Mouse (Mus musculus) CH12.LX (cell line): ENCODE measurements at regions not wholly inside any gene's neighbourhood (a gene's known extent, or its start where the extent isn't known, plus 50 kb on each side); places are given as distances from the start of the nearest gene placed in this dataset.

Experiments
- DNase-seq: peaks from one replicate; pipeline ENCODE4 v3.0.0-alpha.2; 2013; ENCODE audit errors: extremely low read depth
- H3K27ac ChIP-seq: 2 replicates; pipeline ENCODE4 v1.5.1; 2012; ENCODE audit warnings: low read depth, mild to moderate bottlenecking, control low read depth, moderate library complexity; ENCODE audit not compliant: insufficient read depth
- H3K27me3 ChIP-seq: replicated peaks from 2 replicates; pipeline ENCODE3; 2012; ENCODE audit warnings: inconsistent platforms
- H3K36me3 ChIP-seq, 2 experiments: replicated peaks in 1 of 2; 2 replicates each; pipeline versions ENCODE3 to v1.6.1; 2012; ENCODE audit warnings: inconsistent platforms in 1 of 2, low read length in 1 of 2, mild to moderate bottlenecking in 1 of 2, mixed read lengths in 1 of 2, moderate library complexity in 1 of 2; ENCODE audit not compliant: control insufficient read depth in 1 of 2, insufficient read depth in 1 of 2
- H3K4me1 ChIP-seq, 2 experiments: 2 replicates each; pipeline ENCODE4 v1.6.1; 2012; ENCODE audit warnings: inconsistent platforms in 1 of 2, moderate library complexity in 1 of 2; ENCODE audit not compliant: insufficient read depth in 2 of 2, control insufficient read depth in 1 of 2
- H3K4me2 ChIP-seq: 2 replicates; pipeline ENCODE4 v1.6.1; 2012; ENCODE audit warnings: low read depth, mild to moderate bottlenecking, control low read depth; ENCODE audit not compliant: poor library complexity, insufficient read depth, severe bottlenecking
- H3K4me3 ChIP-seq, 3 experiments: fragments of 150-350 bp in 1 of 3; sonication (generic) in 1 of 3; replicated peaks in 1 of 3; 2 replicates each; pipeline versions ENCODE3 to v1.5.1; 2011 to 2012; ENCODE audit warnings: low read depth in 2 of 3, low read length in 2 of 3, mild to moderate bottlenecking in 2 of 3, moderate library complexity in 2 of 3, control low read depth in 1 of 3, improper control_type of control experiment in 1 of 3, inconsistent platforms in 1 of 3, mixed read lengths in 1 of 3; ENCODE audit not compliant: poor library complexity in 1 of 3
- H3K79me2 ChIP-seq: replicated peaks from 2 replicates; pipeline ENCODE4 v1.6.1; 2012; ENCODE audit warnings: mild to moderate bottlenecking, moderate library complexity; ENCODE audit not compliant: control insufficient read depth, poor library complexity, insufficient read depth, severe bottlenecking; ENCODE audit errors: extremely low read depth
- H3K9ac ChIP-seq: 2 replicates; pipeline ENCODE4 v1.6.1; 2012; ENCODE audit warnings: low read depth, mild to moderate bottlenecking, control low read depth, moderate library complexity; ENCODE audit not compliant: insufficient read depth
- H3K9me3 ChIP-seq: replicated peaks from 2 replicates; pipeline ENCODE3; 2012; ENCODE audit warnings: low read length, inconsistent platforms, mixed read lengths
- E2F4 ChIP-seq: IDR thresholded peaks from 2 replicates; pipeline ENCODE4 v1.6.1; 2011; ENCODE audit warnings: low read depth, low read length, improper control_type of control experiment; ENCODE audit not compliant: insufficient replicate concordance
- ELF1 ChIP-seq: IDR thresholded peaks from 2 replicates; pipeline ENCODE4 v1.6.1; 2014; ENCODE audit warnings: low read depth, mild to moderate bottlenecking, inconsistent platforms, low read length, improper control_type of control experiment
- IRF4 ChIP-seq: IDR thresholded peaks from 2 replicates; pipeline ENCODE4 v1.6.1; 2014; ENCODE audit warnings: low read depth, mild to moderate bottlenecking, inconsistent platforms, low read length, improper control_type of control experiment
- JUN ChIP-seq: IDR thresholded peaks from 2 replicates; pipeline ENCODE4 v1.6.1; 2011; ENCODE audit warnings: low read depth, mild to moderate bottlenecking, low read length, improper control_type of control experiment, moderate library complexity; ENCODE audit not compliant: insufficient read depth
- JUND ChIP-seq: conservative IDR thresholded peaks from 2 replicates; pipeline ENCODE4 v1.6.1; 2011; ENCODE audit warnings: low read depth, low read length, improper control_type of control experiment
- PAX5 ChIP-seq: IDR thresholded peaks from 2 replicates; pipeline ENCODE4 v1.6.1; 2012; ENCODE audit warnings: low read length, inconsistent platforms, mixed read lengths
- POLR2A ChIP-seq: IDR thresholded peaks from 2 replicates; pipeline ENCODE4 v1.6.1; 2011; ENCODE audit warnings: low read depth, mild to moderate bottlenecking, improper control_type of control experiment, low read length
- POLR2AphosphoS2 ChIP-seq: IDR thresholded peaks from 2 replicates; pipeline ENCODE4 v1.6.1; 2011; ENCODE audit warnings: low read depth, low read length, improper control_type of control experiment
- SIN3A ChIP-seq: IDR thresholded peaks from 2 replicates; pipeline ENCODE4 v1.6.1; 2012; ENCODE audit warnings: low read length, improper control_type of control experiment, inconsistent platforms
- UBTF ChIP-seq: IDR thresholded peaks from 2 replicates; pipeline ENCODE4 v1.6.1; 2012; ENCODE audit warnings: low read depth, mild to moderate bottlenecking, inconsistent platforms, low read length, improper control_type of control experiment, moderate library complexity
- USF1 ChIP-seq: IDR thresholded peaks from 2 replicates; pipeline ENCODE4 v1.6.1; 2014; ENCODE audit warnings: low read depth, mild to moderate bottlenecking, inconsistent platforms, low read length, improper control_type of control experiment
- ZMIZ1 ChIP-seq: IDR thresholded peaks from 2 replicates; pipeline ENCODE4 v1.6.1; 2012; ENCODE audit warnings: low read depth, mild to moderate bottlenecking, inconsistent platforms, low read length, improper control_type of control experiment
- dilution Hi-C: fragments of 300-500 bp; cut with MboI; formaldehyde crosslinking; loops from 2 replicates; pipeline ENCODE4 v1.14.3; 2020; ENCODE audit warnings: low sequenced_read_pairs; ENCODE audit not compliant: extremely low pct_unique_long_range_greater_than_20kb, extremely low pct_ligation_motif_present
- in situ Hi-C: fragments of 300-500 bp; cut with MboI; formaldehyde crosslinking; loops from 3 replicates; pipeline ENCODE4 v1.14.3; 2019; ENCODE audit warnings: low sequenced_read_pairs, low pct_ligation_motif_present, low pct_unique_long_range_greater_than_20kb, mixed read lengths

DNA sequence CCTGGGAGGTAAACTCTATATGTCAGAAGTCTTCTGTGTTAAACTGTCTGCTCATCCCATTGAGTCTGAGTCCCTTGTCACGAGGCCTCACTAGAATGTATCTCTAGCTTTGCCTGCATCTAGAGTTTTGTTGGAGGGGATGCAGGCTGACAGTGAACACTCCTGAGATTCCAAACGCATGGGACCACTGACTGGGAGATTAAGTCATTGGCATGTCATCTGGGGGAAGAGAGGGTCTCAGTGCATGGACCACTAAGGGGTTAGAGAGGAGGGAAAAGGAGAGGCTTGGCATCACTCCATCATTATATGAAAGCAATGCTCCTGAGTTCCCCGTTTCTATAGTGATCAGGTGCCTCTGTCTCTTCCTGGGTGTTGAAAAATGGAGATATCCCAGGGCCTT is 114.8 kb upstream of the Vangl1 start:
- TF ChIP-seq JUN (no peak), POLR2A (no peak), E2F4 (no peak), PAX5 (no peak)
- Histone ChIP-seq H3K4me3 (no peak overlapping the region), H3K79me2 (no peaks in the 10 kb centered on the region), H3K9ac (no peak overlapping the region), H3K36me3 (no peaks in the 10 kb centered on the region), H3K27me3 (no peaks in the 10 kb centered on the region), H3K4me1 (no peaks in the 10 kb centered on the region), H3K4me2 (no peak overlapping the region), H3K9me3 (no peaks in the 10 kb centered on the region), H3K27ac (no peak overlapping the region)
- in situ Hi-C loops = no loop called here
- dilution Hi-C loops = no loop called here
- DNase-seq = no peak

DNA sequence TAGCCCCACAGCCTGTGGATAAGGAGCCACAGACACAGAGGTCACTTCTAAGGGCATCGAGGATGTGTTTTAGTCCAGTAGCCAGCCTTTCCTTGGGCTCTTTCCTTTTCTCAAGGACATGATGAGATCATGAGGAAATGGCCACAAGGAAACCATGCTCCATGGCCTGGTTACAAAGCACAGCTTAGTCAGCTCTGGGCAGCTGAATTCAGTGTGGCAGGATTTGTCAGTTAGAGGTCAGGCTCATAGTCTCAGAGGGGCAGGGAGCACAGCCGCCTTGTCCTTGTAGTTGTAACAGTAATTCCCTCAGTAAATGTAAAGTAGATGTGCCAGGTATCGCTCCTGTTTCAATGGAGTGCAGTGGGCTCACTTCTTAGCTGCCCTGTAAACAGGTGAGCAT is 111.7 kb upstream of the Vangl1 start:
- in situ Hi-C loops = no loop called here
- no peak overlapping the region for H3K4me2 ChIP-seq
- DNase-seq = no peak
- no peak overlapping the region for H3K27ac ChIP-seq
- H3K4me3 ChIP-seq = no peak overlapping the region
- no peaks in the 10 kb centered on the region for H3K9me3 ChIP-seq
- H3K27me3 ChIP-seq = no peaks in the 10 kb centered on the region
- H3K36me3 ChIP-seq = no peaks in the 10 kb centered on the region
- dilution Hi-C loops = no loop called here
- H3K4me1 ChIP-seq = no peaks in the 10 kb centered on the region
- H3K79me2 ChIP-seq = no peaks in the 10 kb centered on the region
- H3K9ac ChIP-seq = no peak overlapping the region
- TF ChIP-seq POLR2A (no peak), ZMIZ1 (no peak), USF1 (no peak), SIN3A (no peak), JUND (no peak)

DNA sequence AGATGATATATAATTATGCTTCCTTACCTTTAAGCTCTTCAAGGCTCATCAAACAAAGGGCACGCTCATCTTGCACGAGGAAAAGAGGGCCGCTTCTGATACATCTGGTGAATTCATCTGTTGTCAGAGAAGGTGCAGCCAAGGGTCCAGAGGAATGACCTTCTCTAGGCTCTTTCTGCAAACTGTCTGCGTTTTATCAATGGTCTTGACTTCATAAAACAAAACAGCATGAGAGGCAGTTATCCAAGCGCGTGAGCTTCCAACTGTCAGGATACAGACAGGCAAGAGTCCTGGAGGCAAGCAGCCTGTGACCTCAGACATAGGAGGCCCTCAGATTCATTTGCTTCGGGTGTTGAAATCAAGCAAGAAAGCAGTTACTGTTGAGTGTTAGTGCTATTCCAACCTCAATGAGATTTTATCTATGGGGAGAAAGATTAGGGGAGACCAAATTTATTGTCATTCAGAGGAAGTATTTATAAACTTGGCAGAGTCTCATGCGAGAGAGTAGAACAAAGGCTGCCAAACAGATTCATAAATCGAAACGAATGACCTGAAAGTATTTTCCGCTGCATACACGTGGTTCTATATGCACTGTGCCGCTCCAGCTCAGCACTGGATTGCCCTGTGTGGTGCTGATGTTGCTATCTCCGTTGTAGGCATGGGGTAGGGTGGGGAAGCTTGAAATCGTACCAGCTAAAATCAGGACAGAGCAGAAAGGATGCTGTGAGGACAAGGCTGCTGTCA is 107.2 kb upstream of the Vangl1 start:
- no peak overlapping the region for H3K4me2 ChIP-seq
- H3K9me3 ChIP-seq = no peaks in the 10 kb centered on the region
- DNase-seq = no peak
- in situ Hi-C loops = no loop called here
- H3K4me1 ChIP-seq = no peaks in the 10 kb centered on the region
- no peak overlapping the region for H3K9ac ChIP-seq
- H3K27me3 ChIP-seq = no peaks in the 10 kb centered on the region
- no peak overlapping the region for H3K4me3 ChIP-seq
- dilution Hi-C loops = no loop called here
- H3K27ac ChIP-seq = no peak overlapping the region
- TF ChIP-seq POLR2AphosphoS2 (no peak), IRF4 (no peak), ELF1 (no peak), UBTF (no peak)
- TF ChIP-seq, all 38 proteins: peak for 0
- Histone ChIP-seq H3K79me2 (no peaks in the 10 kb centered on the region), H3K36me3 (no peaks in the 10 kb centered on the region)
